Mouse (Mus musculus) midbrain, embryonic 13.5 days (tissue): ENCODE data around the gene Kat7. TPM values are rescaled to one million over a fixed set of nuclear protein-coding genes. Genes with fewer than 3 reads are reported as not detected.
A peak's percentile ranks its signal among the peaks of the same experiment; 100 is the strongest.

Experiments used
- ATAC-seq: fragments of 200-750 bp; cut with Nextera tagmentation; 2 replicates; pipeline ENCODE4 v1.8.0; 2017; ENCODE audit warnings: mild to moderate bottlenecking, moderate TSS enrichment, moderate library complexity
- H3K27ac ChIP-seq: fragments of 300-500 bp; sonication (generic); 2 replicates; pipeline ENCODE4 v1.5.1; 2015; ENCODE audit warnings: inconsistent platforms, mild to moderate bottlenecking, moderate library complexity
- H3K27me3 ChIP-seq: fragments of 300-500 bp; sonication (generic); 2 replicates; pipeline ENCODE4 v1.6.1; 2015; ENCODE audit warnings: mild to moderate bottlenecking, inconsistent platforms
- H3K36me3 ChIP-seq: fragments of 300-500 bp; sonication (generic); 2 replicates; pipeline ENCODE4 v1.6.1; 2015; ENCODE audit warnings: mild to moderate bottlenecking, inconsistent platforms
- H3K4me1 ChIP-seq: fragments of 300-500 bp; sonication (generic); replicated peaks from 2 replicates; pipeline ENCODE4 v1.6.1; 2015; ENCODE audit warnings: inconsistent platforms
- H3K4me2 ChIP-seq: fragments of 300-500 bp; sonication (generic); replicated peaks from 2 replicates; pipeline ENCODE4 v1.6.1; 2015; ENCODE audit warnings: moderate library complexity, mild to moderate bottlenecking, inconsistent platforms
- H3K4me3 ChIP-seq: fragments of 300-500 bp; sonication (generic); replicated peaks from 2 replicates; pipeline ENCODE4 v1.5.1; 2015; ENCODE audit warnings: mild to moderate bottlenecking, inconsistent platforms
- H3K9ac ChIP-seq: fragments of 300-500 bp; sonication (generic); replicated peaks from 2 replicates; pipeline ENCODE4 v1.6.1; 2015; ENCODE audit warnings: mild to moderate bottlenecking, inconsistent platforms
- H3K9me3 ChIP-seq: fragments of 300-500 bp; sonication (generic); 2 replicates; pipeline ENCODE4 v1.6.1; 2016; ENCODE audit warnings: mild to moderate bottlenecking, inconsistent platforms
- WGBS: fragments of 180-500 bp; shearing (Covaris S2); methylation state at CpG from one replicate; pipeline ENCODE4 v1.1.7; 2015; 5-methylcytosine and 5-hydroxymethylcytosine counted together
- polyA plus RNA-seq: library from polyadenylated mRNA; unstranded; fragments of >200 nt; fragmentation: Nextera tagmentation; extraction: Ambion mirVana; gene quantifications from 2 replicates; pipeline ENCODE4 v1.2.1, GENCODE M21; 2015

Gene Kat7
- polyA plus RNA-seq, 1 experiment from 2014 or later: 66.1 TPM

- H3K4me3 ChIP-seq: no peak overlapping the region
- H3K27me3 ChIP-seq: no peaks in the 10 kb centered on the region
- WGBS: 54% methylated on average over 6 of the region's 6 CpGs
- ATAC-seq: no peak
- peaks cover 37% of the 10 kb centered on the region for H3K4me1 ChIP-seq
- no peak overlapping the region for H3K27ac ChIP-seq
- H3K4me2 ChIP-seq: no peak overlapping the region
- no peaks in the 10 kb centered on the region for H3K9me3 ChIP-seq
- no peak overlapping the region for H3K9ac ChIP-seq
- peaks cover 32% of the 10 kb centered on the region for H3K36me3 ChIP-seq
Observed at GRCm38 (mm10) chr11:95266540-95267245, 43.4 kb downstream of the Kat7 start.

GRCm38 (mm10) chr11:95264455-95265013, 45.5 kb downstream of the Kat7 start:
- Histone ChIP-seq H3K27me3 (peaks cover 3% of the 10 kb centered on the region; the same call in 1 of the 2 replicates), H3K9ac (no peak overlapping the region), H3K36me3 (peaks cover 11% of the 10 kb centered on the region), H3K27ac (no peak overlapping the region), H3K4me2 (no peak overlapping the region), H3K9me3 (no peaks in the 10 kb centered on the region), H3K4me3 (no peak overlapping the region), H3K4me1 (peaks cover 37% of the 10 kb centered on the region)
- 0 out of 2 replicates have a peak, but pooled peaks have one; percentile 28 for ATAC-seq
- 53% methylated on average over 4 of the region's 4 CpGs for WGBS

- Histone ChIP-seq H3K9ac (no peak overlapping the region), H3K4me3 (no peak overlapping the region), H3K4me2 (no peak overlapping the region), H3K27me3 (peaks cover 3% of the 10 kb centered on the region; the same call in 1 of the 2 replicates), H3K9me3 (no peaks in the 10 kb centered on the region), H3K27ac (peak overlapping the region; percentile 54; the same call in 1 of the 2 replicates), H3K36me3 (peaks cover 5% of the 10 kb centered on the region; the same call in 1 of the 2 replicates), H3K4me1 (peaks cover 42% of the 10 kb centered on the region)
- 0 out of 2 replicates have a peak, but pooled peaks have one; percentile 29 for ATAC-seq
- 10% methylated on average over 11 of the region's 11 CpGs for WGBS
Observed at GRCm38 (mm10) chr11:95263816-95264454, 46.1 kb downstream of the Kat7 start.

GRCm38 (mm10) chr11:95261178-95261751, 48.8 kb downstream of the Kat7 start, which contains the start of gene Tac4:
TSS of gene Tac4 (plus strand) at chr11:95261529.
- ATAC-seq: no peak
- H3K4me2 ChIP-seq: no peak within 1 kb of the TSS
- no peak within 1 kb of the TSS for H3K27ac ChIP-seq
- no peaks in the 10 kb centered on the region for H3K9me3 ChIP-seq
- H3K4me3 ChIP-seq: no peak within 1 kb of the TSS
- H3K36me3 ChIP-seq: no peaks in the 10 kb centered on the region
- WGBS: 79% methylated on average over 5 of the region's 5 CpGs
- H3K4me1 ChIP-seq: peaks cover 35% of the 10 kb centered on the region
- no peak within 1 kb of the TSS for H3K9ac ChIP-seq
- H3K27me3 ChIP-seq: peaks cover 18% of the 10 kb centered on the region

- peak overlapping the region; percentile 48 for H3K4me3 ChIP-seq
- H3K27ac ChIP-seq: 0 out of 2 replicates have a peak overlapping the region, but pooled peaks have one; percentile 9
- H3K9ac ChIP-seq: peak overlapping the region; percentile 68
- ATAC-seq: peak; percentile 70
- no peaks in the 10 kb centered on the region for H3K9me3 ChIP-seq
- H3K4me2 ChIP-seq: peak overlapping the region; percentile 76
- 1% methylated on average over 73 of the region's 73 CpGs for WGBS
- H3K4me1 ChIP-seq: peaks cover 25% of the 10 kb centered on the region
- H3K36me3 ChIP-seq: no peaks in the 10 kb centered on the region
- H3K27me3 ChIP-seq: peaks cover 18% of the 10 kb centered on the region
Observed at GRCm38 (mm10) chr11:95259088-95259849, 50.8 kb downstream of the Kat7 start.

- Histone ChIP-seq H3K4me2 (peak overlapping the region; percentile 76), H3K4me3 (peak overlapping the region; percentile 48), H3K36me3 (no peaks in the 10 kb centered on the region), H3K9me3 (no peaks in the 10 kb centered on the region), H3K4me1 (peaks cover 18% of the 10 kb centered on the region), H3K9ac (peak overlapping the region; percentile 68), H3K27me3 (peaks cover 18% of the 10 kb centered on the region), H3K27ac (no peak overlapping the region)
- peak; percentile 57 for ATAC-seq
- under 1% methylated on average over 26 of the region's 26 CpGs for WGBS
Observed at GRCm38 (mm10) chr11:95258490-95258889, 51.6 kb downstream of the Kat7 start.

- Histone ChIP-seq H3K27ac (no peak overlapping the region), H3K4me1 (peaks cover 15% of the 10 kb centered on the region), H3K9me3 (no peaks in the 10 kb centered on the region), H3K27me3 (peaks cover 18% of the 10 kb centered on the region), H3K36me3 (no peaks in the 10 kb centered on the region), H3K4me3 (no peak overlapping the region), H3K9ac (no peak overlapping the region), H3K4me2 (peak overlapping the region; percentile 76)
- 68% methylated on average over 4 of the region's 4 CpGs for WGBS
- no peak for ATAC-seq
Observed at GRCm38 (mm10) chr11:95257930-95258329, 52.1 kb downstream of the Kat7 start.

- ATAC-seq: no peak
- Histone ChIP-seq H3K36me3 (no peaks in the 10 kb centered on the region), H3K9me3 (no peaks in the 10 kb centered on the region), H3K9ac (no peak overlapping the region), H3K4me3 (no peak overlapping the region), H3K27me3 (peaks cover 18% of the 10 kb centered on the region), H3K4me2 (no peak overlapping the region), H3K27ac (no peak overlapping the region), H3K4me1 (peaks cover 15% of the 10 kb centered on the region)
- WGBS: 86% methylated on average over 6 of the region's 6 CpGs
Observed at GRCm38 (mm10) chr11:95255747-95256146, 54.3 kb downstream of the Kat7 start.

- 89% methylated on average over 8 of the region's 8 CpGs for WGBS
- no peak for ATAC-seq
- 0 out of 2 replicates have a peak overlapping the region, but pooled peaks have one; percentile 6 for H3K9ac ChIP-seq
Observed at GRCm38 (mm10) chr11:95254165-95254564, 55.9 kb downstream of the Kat7 start.

GRCm38 (mm10) chr11:95252104-95252503, 57.9 kb downstream of the Kat7 start:
- WGBS: 79% methylated on average over 6 of the region's 6 CpGs
- H3K27ac ChIP-seq: no peak overlapping the region
- ATAC-seq: peak; percentile 25; the same call in 1 of the 2 replicates
- peaks cover 3% of the 10 kb centered on the region for H3K4me1 ChIP-seq
- H3K4me2 ChIP-seq: no peak overlapping the region
- H3K9me3 ChIP-seq: no peaks in the 10 kb centered on the region
- H3K4me3 ChIP-seq: no peak overlapping the region
- no peaks in the 10 kb centered on the region for H3K36me3 ChIP-seq
- peaks cover 14% of the 10 kb centered on the region; the same call in 1 of the 2 replicates for H3K27me3 ChIP-seq
- no peak overlapping the region for H3K9ac ChIP-seq

More at GRCm38 (mm10) chr11:95254165-95254564, 55.9 kb downstream of the Kat7 start:
- H3K4me3 ChIP-seq: no peak overlapping the region
- H3K27ac ChIP-seq: no peak overlapping the region
- H3K4me1 ChIP-seq: peaks cover 12% of the 10 kb centered on the region
- no peak overlapping the region for H3K4me2 ChIP-seq
- no peaks in the 10 kb centered on the region for H3K36me3 ChIP-seq
- no peaks in the 10 kb centered on the region for H3K9me3 ChIP-seq
- peaks cover 24% of the 10 kb centered on the region for H3K27me3 ChIP-seq

- Histone ChIP-seq H3K9ac (no peak overlapping the region), H3K27me3 (peaks cover 9% of the 10 kb centered on the region; the same call in 1 of the 2 replicates), H3K4me3 (no peak overlapping the region), H3K4me2 (no peak overlapping the region), H3K4me1 (peaks cover 5% of the 10 kb centered on the region), H3K9me3 (no peaks in the 10 kb centered on the region), H3K36me3 (no peaks in the 10 kb centered on the region), H3K27ac (no peak overlapping the region)
- 3% methylated on average over 11 of the region's 11 CpGs for WGBS
- ATAC-seq: 0 out of 2 replicates have a peak, but pooled peaks have one; percentile 32
Observed at GRCm38 (mm10) chr11:95251295-95251694, 58.8 kb downstream of the Kat7 start.
